Mouse (Mus musculus): Measurements from ENCODE around the gene Macrod1.

Macrod1 gene

GRCm38 (mm10) chr19:7083035-7083794 lies 26.6 kb downstream of the Macrod1 start:
- peak; percentile 67 for DNase-seq

- DNase-seq: no peak
Observed at GRCm38 (mm10) chr19:7084734-7085133, 28.1 kb downstream of the Macrod1 start.

- DNase-seq: no peak
Observed at GRCm38 (mm10) chr19:7088558-7088957, 31.9 kb downstream of the Macrod1 start.

GRCm38 (mm10) chr19:7089050-7089449 lies 32.4 kb downstream of the Macrod1 start:
- no peak for DNase-seq

- no peak for DNase-seq
Observed at GRCm38 (mm10) chr19:7089842-7090251, 33.2 kb downstream of the Macrod1 start.

DNA sequence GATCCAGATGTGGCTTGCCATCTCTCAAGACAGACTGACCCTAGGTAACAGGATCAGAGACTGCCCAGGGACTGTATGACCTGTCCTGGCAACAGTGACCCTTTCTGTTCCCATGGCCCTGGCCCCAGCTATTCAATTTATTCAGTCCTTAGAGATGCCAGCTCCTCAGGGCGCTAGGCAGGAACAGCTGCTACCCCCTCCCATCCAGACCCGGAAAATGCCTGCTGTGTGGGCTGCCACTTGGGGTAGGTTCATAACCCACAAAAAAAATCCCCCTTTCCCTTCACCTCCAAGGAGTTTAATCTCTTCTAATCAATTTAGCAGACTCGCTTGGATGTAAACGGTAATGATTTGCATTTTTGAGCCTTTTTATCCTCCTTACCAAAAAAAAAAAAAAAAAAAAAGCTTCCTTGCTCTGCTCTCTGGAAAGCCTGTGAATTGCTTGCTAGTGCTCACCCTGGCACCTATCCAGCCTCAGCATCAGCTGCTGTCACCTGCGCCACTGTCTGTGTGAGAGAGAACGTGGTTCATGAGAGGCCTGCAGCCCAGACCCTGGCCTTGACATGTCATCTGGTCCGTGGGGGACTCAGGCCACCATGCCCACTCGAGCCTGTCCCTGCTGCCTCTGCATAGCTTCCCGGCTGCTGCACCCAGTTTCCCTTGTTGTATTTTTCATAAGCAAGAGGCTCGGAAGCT lies 33.9 kb downstream of the Macrod1 start:
- DNase-seq: no peak

- DNase-seq: no peak
Observed at GRCm38 (mm10) chr19:7091448-7092050, 34.9 kb downstream of the Macrod1 start.

- DNase-seq: no peak
Observed at GRCm38 (mm10) chr19:7092756-7093155, 36.1 kb downstream of the Macrod1 start.

DNA sequence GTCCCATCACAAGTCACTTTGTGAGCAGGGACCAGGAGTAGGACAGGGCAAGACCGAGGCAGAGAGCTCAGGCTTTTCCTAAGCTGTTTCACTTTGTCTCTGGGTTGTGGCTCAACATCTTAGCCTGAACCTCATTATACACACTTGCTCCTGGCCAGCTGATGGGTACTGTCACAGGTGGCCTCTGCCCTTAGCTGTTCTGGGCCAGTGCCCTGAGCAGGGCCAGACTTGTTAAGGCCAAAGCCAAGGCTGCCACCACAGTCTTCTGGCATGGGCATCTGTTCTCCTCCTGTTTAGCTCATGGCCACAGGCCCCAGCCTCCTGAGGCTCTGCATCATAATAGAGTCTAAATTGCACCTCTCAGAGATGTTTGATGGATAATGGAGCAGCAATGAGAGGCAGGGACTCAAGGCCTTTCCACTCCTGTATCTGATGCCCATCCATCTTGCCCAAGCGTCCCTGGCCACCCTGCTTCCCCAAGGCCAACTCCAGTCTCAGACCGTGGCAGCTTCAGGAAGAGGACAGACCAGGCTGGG lies 43.1 kb downstream of the Macrod1 start:
- DNase-seq: no peak

GRCm38 (mm10) chr19:7102039-7102438 lies 45.4 kb downstream of the Macrod1 start:
- DNase-seq: no peak

DNA sequence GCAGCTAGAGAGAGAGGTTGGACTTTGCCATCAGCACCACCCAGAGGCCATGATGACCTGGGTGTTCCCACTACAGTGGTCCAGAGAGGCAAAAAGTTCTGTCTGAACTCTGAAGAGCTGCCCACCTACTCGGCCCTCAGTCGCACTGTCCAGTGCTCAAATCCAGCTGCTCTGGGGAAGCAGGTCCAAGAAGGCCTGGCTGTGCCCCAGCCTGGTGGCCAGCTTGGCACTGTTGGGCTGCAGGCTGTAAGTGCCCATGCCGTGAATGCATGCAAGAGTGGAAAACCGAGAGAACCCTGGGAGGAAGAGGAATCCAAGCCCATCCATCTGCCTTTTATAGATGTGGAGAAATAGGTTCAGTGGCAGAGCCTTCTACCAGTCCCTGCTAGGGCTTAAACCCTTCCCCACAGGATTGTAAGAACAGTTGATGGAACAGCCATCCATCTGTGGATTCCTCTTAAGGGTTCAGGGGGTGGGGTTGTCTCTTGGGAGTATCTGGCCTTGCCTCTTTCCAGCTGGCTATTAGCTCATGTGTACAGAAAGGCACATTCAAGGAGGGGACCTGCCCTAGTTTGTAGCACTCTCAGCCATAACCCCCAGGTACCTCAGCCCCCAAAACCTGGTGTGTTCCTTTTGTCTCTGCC lies 46.9 kb downstream of the Macrod1 start:
- DNase-seq: no peak

GRCm38 (mm10) chr19:7103993-7104401 lies 47.4 kb downstream of the Macrod1 start:
- no peak for DNase-seq

DNA sequence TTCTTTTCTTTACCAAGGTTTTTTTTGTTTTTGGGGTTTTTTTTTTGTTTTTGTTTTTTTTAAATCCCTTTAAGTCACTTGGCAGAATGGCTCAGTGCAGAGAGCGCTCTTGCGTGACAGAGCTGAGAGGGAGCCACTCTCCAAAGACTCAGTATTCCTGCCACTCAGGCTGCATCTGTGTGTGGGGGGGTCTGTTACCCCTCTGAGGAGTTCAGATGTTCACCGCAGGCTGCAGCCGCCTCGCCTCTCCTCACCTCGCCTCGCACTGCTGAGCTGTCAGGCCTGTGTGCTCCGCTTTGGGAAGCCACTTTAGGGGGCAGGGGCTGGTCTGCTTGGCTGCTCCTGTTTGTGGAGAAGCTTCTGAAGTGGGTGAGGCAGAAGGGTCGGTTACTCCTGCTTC lies 48.9 kb downstream of the Macrod1 start, which contains the start of gene Flrt1:
Gene Flrt1, minus strand, starts transcription at position 186 of the 400 bp plus-strand sequence.
- no peak for DNase-seq

GRCm38 (mm10) chr19:7106566-7106965 lies 50.0 kb downstream of the Macrod1 start:
- DNase-seq: no peak

- no peak for DNase-seq
Observed at GRCm38 (mm10) chr19:7107174-7107573, 50.6 kb downstream of the Macrod1 start.

DNA sequence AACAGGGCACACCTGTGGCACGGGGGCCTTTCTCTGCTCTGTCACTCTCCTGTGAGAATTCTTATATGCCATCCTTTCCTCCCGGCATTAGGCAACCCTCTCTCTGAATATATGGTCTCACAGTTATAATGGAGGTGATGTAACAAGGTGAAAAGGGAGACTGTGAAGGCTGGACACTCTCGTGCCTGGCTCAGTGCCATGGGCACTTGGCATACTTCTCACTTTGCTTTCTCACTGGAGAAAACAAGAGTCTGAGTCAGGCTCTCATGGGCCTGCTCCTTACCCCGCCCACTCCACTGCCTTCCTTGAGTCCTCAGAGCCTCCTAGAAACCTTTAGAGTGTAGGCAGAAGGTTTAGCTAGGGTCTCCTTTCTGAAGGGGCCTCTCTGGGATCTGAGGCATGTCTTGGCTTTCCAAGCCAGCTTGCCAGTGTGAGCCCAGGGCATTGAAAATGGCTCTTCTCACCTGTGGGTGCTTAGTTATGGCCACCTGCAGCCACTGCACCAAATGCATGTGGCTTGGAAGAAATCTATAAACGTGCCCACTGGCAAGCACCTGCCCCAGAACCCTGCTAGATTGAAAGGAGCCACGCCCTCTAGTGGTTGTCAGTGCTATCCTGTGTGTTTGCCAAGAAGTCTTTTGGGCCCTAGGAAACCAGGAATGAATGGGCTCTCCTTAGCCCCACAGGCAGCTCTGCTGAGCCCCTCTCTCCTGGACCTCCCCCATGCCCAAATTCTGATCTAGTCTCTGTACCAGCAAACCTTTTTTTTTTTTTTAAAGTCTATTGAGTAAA lies 51.7 kb downstream of the Macrod1 start:
- no peak for DNase-seq

DNA sequence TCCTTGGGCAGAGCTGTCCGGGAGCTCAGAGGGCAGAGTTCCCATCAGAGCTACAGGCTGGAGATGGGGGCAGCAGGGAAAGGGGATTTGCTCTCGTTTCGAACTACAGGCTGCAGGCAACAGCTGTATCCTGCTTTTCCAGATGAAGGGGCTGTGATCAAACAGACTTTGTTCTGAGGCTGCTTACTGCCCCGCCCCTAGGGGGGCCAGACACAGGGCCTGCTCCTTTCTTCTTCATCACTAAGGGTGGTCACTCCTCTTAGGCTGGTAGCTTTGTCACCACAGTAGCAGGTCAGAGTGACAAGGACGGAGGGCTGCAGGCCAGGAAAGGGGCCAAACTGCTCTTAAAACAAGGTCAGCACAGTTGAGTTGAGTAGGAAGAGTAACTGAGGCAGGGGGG lies 53.5 kb downstream of the Macrod1 start:
- DNase-seq: no peak

- peak; percentile 30 for DNase-seq
Observed at GRCm38 (mm10) chr19:7110875-7111274, 54.3 kb downstream of the Macrod1 start.

GRCm38 (mm10) chr19:7111309-7111708 lies 54.7 kb downstream of the Macrod1 start:
- DNase-seq: no peak

- no peak for DNase-seq
Observed at GRCm38 (mm10) chr19:7111710-7112109, 55.1 kb downstream of the Macrod1 start.

DNA sequence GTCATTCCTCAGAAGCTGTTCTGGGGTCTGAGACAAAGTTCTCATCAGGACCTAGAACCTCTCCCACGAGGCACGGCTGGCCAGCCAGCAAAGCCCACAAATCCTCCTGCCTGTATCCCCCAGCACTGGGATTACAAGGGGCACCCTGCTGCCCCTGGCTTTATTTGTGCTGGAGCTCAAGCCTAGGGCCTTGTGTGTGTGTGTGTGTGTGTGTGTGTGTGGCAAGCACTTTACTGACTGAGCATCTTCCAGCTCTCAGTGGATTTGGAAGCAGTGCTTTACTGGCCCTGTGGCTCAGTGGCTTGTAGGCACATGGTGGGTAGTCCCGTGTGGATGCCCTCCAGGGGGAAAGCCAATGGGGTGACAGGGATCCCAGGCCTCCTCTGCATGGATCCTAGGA lies 56.0 kb downstream of the Macrod1 start:
- no peak for DNase-seq

DNA sequence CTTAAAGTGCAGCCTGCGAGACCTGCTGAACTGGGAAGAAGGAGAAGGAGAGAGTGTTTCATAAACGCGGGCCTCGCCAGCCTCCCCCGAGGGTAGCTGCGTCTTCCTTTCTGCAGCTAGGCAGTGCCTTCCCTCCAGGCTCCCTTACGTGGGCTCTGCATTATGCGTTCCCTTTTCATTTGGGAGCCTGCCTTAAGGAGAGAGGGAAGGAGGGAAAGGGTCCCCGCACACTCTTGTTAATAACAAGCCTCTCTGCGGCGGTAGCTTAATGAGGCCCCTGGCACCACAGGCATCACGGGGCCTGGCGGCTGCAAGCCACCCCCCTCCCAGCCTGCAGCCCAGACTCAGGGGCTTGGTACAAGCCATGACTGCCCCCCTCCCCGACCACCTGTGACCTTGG lies 57.0 kb downstream of the Macrod1 start:
- DNase-seq: no peak
